Mouse (Mus musculus): Measurements from ENCODE around the gene Reep6. TPM values are rescaled to one million over a fixed set of nuclear protein-coding genes. Genes with fewer than 3 reads are reported as not detected.

The Reep6 gene
- total RNA-seq, 2 experiments from 2014 or later: 10.3 to 10.9 TPM

DNA sequence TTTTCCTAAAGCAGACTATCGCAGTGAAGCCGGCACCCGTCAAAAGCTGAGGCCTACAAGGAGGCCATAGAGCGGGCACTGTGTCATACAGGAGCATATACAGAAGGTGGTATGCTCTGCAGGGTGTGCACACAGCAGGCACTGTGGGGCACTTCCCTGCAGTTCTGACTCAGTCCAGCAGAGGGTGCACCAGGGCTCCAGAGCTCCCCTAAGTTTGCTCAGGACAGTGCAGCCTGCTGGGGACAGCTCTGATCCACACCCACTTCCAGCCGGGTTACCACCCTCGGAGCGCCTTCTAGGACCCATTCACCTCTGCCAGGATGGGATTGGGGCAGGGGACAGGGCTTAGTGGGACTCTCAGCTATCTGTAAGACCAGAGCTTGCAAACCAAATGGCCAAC lies 20.5 kb downstream of the Reep6 start:
- DNase-seq (ENCODE audit: low spot score in 2 of 2): peak; percentile 66 to 91

DNA sequence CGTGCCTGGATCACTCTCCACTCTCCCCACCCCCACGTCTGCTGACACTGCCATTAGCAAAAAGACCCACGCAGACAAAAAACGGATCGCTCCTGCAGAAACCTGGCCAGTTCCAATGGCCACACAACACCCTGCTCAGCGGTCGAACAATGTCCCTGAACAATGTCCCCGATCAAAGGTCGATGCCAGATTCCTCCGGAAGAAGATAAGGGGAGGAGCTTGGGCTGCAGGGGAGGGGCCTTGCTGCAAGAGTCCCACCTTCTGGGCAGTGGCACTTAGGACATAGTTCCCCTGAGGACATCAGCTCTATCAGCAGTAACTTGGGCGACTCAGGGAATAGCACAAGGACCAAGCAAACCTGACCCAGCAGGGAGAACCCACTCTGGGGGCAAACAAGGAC lies 22.1 kb downstream of the Reep6 start:
- no peak for DNase-seq (ENCODE audit: low spot score in 2 of 2)

DNA sequence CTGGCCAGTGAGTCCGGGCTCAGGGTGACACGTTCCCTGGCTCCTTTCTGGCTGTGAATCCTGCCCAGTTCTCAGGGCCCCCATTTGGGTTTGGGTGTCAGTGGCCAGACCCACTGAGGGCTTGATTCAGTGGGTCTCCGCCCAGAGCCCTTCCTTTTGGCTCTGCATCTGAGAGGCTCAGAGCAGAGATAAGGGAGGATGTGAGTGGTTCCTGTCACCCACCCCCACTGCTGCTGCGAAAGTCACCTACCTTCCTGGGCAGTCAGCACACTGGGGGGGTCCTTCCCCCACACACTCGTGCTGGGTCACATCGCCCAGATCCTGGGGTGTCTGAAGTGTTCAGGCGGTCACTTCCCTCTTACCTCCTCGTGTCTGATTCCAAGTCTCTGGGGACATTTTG lies 23.0 kb downstream of the Reep6 start:
- DNase-seq (ENCODE audit: low spot score in 2 of 2): no peak

DNA sequence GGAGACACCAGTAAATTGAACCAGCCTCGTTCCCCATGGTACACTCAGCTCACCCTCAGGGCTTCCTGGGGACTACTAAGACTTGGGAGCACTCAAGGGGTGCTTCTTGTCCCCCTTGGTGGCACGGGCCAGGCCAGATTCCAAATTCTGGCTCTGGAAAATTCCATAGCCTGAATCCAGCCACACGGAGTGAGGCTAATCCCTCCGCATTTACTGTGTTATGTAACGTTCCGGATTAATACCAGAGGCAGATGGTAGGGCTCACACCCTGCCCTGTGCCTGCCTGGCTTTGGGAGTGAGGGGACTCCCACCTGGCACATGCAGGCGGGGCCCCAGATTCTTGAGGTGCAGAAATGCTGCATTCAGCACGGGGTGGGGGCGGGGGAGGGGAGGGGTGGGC lies 25.7 kb downstream of the Reep6 start:
- DNase-seq (ENCODE audit: low spot score in 2 of 2): peak in 1 of 2 experiments; percentile 69

DNA sequence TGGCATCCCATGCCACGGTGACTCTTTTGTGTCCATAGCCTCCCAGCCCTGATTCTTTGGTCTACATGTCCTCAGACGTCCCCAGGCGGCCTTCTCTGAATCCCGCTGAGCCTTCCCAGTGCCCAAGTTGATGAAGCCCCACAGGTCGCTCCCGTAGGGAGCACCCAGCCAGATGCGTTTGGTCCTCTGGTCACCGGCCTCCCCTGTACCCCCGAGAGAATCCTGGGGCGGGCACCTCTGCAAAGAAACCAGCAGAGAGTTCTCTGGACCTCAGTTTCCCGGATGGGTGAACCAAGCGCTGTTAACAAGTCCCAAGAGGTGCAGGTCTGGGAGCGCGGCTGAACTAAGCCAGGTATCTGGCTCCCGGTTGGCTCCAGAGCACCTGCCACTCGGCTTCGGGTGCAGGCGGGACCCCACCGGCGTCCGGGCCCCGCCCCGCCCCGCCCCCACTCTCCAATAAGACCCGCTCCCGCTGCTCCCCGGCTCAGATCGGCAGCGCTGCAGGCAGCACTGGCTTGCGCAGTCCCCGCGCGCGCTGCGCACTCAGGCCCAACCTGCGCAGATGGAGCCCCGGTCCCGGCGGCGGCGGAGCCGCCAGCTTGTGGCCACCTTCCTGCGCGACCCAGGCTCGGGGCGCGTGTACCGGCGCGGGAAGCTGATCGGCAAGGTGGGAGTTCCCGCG lies 26.4 kb downstream of the Reep6 start, which contains the start of gene Plk5:
Plk5 (plus strand) TSS at position 459 of the 682 bp plus-strand sequence.
- DNase-seq (ENCODE audit: low spot score in 2 of 2): peak in 1 of 2 experiments; percentile 42

DNA sequence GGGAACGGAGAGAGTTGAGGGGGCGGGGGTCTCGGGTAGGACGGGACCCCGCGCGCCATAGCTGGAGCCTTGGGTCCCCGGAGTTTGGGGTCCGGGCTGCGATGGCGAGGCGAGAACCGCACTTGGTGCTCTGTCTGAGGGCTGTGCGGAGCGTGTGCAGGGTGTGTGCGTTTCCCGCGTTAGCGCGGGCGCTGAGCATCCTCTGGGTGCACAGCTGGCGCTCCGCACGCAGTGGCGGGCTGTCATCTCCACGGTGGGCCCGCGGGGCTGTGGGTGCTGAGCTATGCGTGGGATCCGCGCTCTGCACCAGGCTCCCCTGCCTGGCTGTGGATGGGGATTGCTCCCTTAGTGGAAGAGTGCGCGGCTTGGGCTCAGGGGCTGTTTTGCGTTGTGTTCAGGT lies 27.0 kb downstream of the Reep6 start:
- no peak for DNase-seq (ENCODE audit: low spot score in 2 of 2)

DNA sequence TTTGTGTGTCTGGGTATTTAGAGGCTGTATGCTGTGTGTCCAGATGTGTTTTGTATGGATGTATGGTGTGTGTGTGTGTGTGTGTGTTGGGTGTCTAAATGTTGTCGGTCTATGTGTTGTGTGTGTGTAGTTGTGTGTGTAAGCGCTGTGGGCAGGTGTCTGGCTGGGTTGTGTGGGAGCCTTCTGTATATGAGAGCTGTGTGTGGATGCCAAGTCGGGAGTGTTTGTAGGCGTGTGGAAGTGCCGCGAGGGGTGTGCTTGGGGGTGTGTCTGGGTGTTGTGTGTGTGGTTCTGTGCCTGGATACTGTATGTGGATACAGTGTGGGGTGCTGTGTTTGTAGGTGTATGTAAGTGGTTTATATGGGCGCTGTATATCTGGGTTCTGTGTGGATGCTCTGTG lies 27.6 kb downstream of the Reep6 start:
- peak in 1 of 2 experiments; percentile 68 for DNase-seq (ENCODE audit: low spot score in 2 of 2)

DNA sequence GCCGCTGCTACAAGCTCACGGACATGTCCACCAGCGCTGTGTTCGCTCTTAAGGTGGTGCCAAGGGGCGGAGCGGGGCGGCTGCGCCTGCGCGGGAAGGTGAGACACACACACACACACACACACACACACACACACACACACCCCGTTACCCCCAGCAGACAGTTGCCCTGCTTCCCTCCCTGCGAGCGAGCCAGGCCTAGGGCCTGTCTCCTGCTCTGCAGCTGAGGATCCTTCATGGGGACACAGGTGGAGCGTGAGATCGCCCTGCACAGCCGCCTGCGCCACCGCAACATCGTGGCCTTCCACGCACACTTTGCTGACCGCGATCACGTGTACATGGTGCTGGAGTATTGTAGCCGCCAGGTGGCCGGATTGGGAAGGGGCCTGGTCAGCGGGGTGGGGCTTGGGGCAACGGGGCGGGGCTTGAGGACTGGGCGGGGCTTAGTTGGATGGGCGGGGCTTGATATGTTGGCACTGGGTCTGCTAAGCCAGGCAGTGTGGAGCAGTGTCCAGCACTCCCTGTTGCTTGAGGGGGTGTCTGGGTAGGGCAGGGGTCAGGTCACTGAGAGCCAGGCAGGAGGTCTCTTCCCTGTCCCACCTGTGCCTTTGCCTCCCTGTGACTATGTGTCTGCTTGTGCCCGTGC lies 28.4 kb downstream of the Reep6 start:
- DNase-seq (ENCODE audit: low spot score in 2 of 2): no peak

DNA sequence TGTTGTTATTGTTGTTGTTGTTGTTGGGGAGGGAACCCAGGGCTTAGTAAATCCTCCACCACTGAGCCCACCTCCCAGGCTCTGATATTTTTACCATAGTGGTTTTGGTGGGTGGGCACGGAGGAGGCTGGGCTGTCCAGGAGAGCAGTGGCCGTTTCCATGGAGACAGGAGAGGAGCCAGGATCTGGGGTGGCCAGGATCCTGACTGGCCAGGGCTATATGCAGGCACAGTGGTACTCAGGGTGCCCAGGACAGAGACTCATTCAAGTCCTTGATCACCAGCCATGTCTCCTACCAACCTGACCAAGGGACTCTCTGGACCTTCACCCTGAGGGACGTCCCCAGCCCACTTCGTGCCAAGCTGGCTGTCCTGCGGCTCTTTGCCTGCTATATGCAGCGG lies 34.0 kb downstream of the Reep6 start:
- no peak for DNase-seq (ENCODE audit: low spot score in 2 of 2)

DNA sequence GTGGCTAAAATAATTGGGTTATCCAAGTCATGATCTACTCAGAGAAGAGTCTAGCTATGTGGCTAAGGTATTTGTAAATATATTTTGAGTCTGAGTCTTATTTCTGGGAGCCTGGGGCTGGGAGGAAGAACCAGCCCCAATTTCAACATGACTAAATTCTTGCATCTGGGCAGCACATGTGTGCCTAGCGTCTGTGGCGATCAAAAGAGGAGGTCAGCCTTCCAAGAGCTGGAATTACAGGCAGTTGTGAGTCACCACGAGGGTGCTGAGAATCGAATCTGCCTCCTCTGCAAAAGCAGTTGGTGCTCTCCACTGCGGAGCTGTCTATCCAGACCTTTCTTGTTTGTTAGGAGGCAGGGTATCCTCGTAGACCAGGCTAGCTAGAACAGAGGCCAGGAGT lies 36.0 kb downstream of the Reep6 start:
- no peak for DNase-seq (ENCODE audit: low spot score in 2 of 2)

DNA sequence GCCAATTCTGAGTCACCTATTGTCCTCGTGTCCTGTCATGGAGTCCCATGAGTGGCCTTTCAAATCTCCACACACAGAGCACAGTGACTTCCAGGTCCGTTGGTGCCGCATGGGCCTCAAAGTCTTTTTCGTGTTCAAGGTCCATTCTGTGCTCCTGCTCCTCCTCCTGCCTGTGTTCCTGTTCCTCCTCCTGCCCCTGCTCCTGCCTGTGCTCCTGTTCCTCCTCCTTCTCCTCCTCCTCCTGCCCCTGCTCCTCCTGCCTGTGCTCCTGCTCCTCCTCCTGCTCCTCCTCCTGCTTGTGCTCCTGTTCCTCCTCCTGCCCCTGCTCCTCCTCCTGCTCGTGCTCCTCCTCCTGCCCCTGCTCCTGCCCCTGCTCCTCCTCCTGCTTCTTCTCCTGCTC lies 38.2 kb downstream of the Reep6 start:
- no peak for DNase-seq (ENCODE audit: low spot score in 2 of 2)

DNA sequence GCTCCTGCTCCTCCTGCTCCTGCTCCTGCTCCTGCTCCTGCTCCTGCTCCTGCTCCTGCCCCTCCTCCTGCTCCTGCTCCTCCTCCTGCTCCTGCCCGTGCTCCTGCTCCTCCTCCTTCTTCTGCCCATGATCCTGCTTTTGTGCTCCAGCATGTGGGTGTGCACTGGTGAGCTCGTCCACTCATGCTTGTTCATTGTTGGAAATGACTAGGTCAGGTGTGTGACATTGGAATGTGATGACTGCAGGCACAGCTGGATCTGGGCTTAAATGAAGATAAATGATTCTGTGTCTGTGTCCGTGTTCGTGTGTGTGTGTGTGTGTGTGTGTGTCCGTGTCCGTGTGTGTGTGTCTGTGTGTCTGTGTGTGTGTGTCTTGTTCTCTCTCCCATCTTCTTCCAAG lies 38.6 kb downstream of the Reep6 start:
- no peak for DNase-seq (ENCODE audit: low spot score in 2 of 2)

DNA sequence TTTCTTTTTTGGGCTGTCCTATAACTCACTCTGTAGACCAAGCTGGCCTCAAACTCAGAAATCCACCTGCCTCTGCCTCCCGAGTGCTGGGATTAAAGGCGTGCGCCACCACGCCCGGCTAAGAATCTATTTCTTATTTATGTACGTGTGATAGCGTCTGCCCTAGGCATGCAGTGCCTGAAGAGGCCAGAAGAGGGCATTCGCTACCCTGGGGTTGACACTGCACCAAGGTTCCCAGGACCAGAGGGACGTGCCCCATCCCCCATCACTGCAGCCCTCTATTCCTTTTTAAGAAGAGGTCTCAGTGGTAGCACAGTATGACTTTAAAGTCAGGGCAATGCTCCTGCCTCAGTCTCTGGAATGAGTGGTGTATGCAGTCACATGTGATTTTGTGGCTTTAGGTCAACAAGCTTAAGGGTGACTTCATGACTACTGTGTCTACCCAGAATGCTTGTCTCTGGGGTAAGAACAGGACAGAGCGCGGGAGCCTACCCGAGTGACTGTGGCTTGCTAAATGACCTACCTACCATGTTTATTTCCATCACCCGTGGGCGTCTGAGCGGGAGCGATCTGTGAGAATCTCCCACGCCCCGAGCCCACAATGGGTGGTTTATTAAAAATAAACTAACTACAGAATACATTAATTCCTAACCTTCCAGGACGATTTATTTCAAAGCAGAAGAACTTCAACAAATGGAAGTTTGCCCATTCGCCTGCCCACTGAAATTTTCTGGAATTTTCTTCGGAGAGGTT lies 40.4 kb downstream of the Reep6 start:
- DNase-seq (ENCODE audit: low spot score in 2 of 2): peak in 1 of 2 experiments; percentile 73

DNA sequence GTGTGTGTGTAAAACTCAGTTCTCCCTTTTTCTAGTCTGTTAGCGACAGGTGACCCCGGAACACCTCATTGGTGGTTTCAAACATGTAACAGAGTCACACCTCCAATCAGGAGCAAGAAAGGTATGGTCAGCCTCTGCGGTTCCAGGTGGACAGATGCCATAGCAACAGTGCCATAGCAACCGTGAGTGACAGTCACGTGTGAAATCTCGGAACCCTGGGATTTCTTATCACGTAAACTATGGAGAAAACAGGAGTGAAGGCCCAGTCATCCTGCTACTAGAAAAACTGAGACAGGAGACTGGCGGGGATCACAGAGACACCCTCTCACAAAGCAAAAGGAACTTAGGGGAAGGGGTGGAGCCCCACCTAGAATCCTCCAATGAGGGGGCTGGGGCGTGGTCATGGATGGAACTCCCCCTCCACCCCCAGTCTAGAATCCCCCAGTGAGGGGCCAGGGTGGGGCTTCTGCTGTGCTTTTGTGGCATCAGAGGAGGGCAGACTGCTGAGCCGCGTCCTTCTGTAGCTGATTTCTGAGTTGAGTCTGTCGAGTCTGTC lies 41.7 kb downstream of the Reep6 start:
- DNase-seq (ENCODE audit: low spot score in 2 of 2): peak in 1 of 2 experiments; percentile 48

DNA sequence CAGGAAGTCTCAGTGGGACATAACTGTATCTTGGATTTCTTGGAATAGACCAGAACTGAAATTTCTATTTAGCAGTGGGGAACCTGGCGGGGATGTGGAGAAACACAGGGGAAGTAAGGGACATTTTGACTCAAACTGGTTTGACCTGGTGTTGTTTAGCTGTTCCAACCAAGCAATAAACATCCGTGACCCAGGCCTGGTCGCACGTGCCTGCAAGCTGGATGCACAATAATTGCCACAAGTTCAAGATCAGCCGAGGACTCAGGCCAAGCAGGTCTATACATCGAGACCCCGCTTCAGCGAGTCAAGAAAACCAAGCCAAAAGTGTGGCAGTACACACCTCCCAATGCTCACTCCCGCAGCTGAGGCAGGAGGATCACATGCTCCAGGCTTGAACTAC lies 42.2 kb downstream of the Reep6 start:
- DNase-seq (ENCODE audit: low spot score in 2 of 2): no peak

DNA sequence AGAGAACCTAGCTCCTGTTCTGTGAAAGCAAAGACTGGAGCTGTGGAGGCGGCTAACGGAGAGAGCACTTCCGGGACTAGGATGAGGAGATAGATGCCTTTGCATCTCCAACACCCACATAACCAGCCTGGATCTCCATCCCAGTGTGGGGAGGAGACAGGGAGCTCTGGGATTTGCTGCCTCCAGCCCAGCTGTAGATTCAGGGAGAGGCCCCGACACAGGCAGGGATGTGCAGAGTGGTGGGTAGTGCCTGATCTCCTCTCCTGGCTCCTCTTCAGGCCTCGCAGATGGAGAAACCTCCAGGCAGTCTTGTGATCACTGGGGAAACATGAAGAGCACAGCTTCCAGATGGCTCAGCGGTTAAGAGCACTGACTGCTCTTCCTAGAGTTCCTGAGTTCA lies 43.0 kb downstream of the Reep6 start:
- peak; percentile 58 to 64 for DNase-seq (ENCODE audit: low spot score in 2 of 2)

DNA sequence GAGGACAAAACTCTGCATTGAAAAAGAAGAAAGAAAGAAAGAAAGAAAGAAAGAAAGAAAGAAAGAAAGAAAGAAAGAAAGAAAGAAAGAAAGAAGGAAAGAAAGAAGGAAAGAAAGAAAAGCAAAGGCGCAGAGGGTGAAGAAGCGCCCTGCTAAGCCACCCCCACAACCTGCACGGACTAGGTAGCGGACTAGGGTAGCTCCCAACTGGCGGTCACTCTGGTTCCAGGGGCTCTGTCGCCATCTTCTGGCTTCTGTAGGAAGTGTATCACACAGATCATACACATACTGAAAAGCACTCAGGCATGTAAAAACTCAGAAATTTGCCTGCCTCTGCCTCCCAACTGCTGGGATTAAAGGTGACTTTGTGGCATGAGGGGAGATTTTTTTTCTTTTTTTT lies 44.3 kb downstream of the Reep6 start:
- peak in 1 of 2 experiments; percentile 91 for DNase-seq (ENCODE audit: low spot score in 2 of 2)

DNA sequence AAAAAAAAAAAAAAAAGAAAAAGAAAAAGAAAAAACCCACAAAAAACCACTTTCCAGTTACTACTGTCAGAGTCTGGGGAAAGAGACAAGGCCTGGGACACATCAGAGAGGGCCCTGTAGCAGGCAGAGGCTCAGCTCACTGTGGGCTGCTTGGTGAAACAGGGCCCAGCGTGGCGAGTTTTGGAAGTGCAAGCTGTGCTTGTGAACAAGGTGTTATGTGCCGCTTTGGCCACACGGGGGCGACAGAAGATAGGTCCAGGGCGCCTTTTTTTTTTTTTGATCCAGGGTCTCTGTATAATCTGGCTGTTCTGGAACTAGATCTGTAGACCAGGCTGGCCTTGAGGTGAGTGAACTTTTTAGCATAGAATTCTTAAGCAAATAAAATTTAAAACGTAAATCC lies 46.4 kb downstream of the Reep6 start:
- DNase-seq (ENCODE audit: low spot score in 2 of 2): peak; percentile 85 to 95

DNA sequence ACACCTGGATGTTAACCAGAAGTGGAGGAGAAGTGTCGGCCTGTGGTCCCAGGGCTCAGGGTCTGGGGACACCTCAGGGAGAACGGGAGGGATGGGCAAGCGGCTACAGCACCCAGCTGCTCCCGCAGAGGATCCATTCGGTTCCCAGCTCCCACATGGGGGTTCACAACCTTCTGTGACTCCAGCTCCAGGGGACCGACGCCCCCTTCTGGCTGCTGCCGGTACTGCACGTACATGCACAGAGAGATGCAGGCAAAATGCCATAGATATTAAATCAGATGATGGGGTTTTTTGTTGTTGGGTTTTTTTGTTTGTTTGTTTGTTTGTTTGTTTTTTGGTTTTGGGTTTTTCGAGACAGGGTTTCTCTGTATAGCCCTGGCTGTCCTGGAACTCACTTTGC lies 48.0 kb downstream of the Reep6 start:
- no peak for DNase-seq (ENCODE audit: low spot score in 2 of 2)

DNA sequence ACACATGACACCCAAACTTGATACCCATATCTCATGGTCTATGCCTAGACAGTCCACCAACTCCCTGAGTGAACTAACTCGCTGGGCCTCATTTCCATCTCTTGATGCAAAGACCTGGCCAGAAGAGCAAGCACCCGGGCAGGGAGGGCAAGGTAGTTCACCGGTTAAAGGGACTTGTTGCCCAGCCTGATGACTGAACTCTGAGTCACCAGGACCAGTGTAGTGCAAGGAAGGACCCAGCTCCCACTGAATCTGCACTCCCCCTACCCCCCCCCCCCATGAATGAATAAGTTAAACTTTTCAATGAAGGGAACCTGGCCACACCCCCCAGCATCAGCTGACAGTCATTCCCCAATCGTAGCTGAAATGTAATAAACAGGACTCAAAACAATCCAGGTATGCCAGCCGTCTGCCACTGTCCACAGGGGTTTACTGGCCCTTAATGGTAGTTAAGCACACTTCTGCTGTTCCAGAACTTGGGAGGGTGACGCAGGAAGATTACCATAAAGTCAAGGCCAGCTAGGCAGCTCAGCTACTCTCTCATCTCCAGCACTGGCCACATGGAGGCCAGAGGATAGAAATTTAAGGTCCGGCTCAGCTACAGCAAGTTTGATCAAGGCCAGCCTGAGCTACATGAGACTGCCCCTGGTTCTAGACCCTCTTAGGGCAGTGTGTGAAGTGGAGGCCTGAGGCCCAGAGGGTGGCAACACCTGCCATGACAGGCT lies 53.0 kb downstream of the Reep6 start:
- DNase-seq (ENCODE audit: low spot score in 2 of 2): no peak

DNA sequence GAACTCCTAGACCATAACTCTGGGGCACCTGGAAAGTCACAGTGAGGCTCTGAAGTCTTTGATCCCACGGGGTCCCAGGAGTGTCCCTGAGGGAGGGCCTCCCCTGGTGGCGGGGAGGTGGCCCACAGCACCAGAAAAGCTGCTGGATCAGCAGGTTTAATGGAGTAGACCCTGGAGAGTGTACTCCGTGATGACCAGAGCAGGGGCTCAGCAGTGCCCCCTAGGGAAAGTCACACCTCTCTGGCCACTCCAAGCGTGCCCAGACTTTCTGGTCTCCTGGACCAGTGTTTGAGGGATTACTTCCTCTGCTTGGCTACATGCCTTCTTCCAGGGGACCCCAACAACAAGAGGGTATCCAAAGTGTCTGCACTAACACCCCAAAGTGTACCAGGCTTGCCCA lies 53.7 kb downstream of the Reep6 start:
- DNase-seq (ENCODE audit: low spot score in 2 of 2): no peak

Data from layer of hippocampus, adult 18-20 months (tissue).